Mouse (Mus musculus) bone marrow macrophage, adult 2 months (primary cell): ENCODE measurements around the gene Hnrnpa0. TPM values are rescaled to one million over a fixed set of nuclear protein-coding genes. Genes with fewer than 3 reads are reported as not detected.
"Not testable (repeated sequence)": the region's sequence is repeated elsewhere in the genome, so short reads cannot be mapped to it uniquely, and the experiment has no call there.

Experiments
- H3K27ac ChIP-seq: 2 replicates; pipeline ENCODE4 v1.5.1; 2012; ENCODE audit warnings: low read depth, low read length; ENCODE audit not compliant: insufficient read depth
- H3K4me1 ChIP-seq: 2 replicates; pipeline ENCODE4 v1.6.1; 2012; ENCODE audit warnings: low read length; ENCODE audit not compliant: control insufficient read depth, insufficient read depth
- H3K4me3 ChIP-seq: 2 replicates; pipeline ENCODE4 v1.5.1; 2012; ENCODE audit warnings: mild to moderate bottlenecking, low read length, moderate library complexity; ENCODE audit not compliant: insufficient read depth
- CTCF ChIP-seq: IDR thresholded peaks from 2 replicates; pipeline ENCODE4 v1.5.1; 2012; ENCODE audit warnings: low read depth, mild to moderate bottlenecking, low read length, moderate library complexity
- POLR2A ChIP-seq: IDR thresholded peaks from 2 replicates; pipeline ENCODE4 v1.6.1; 2012; ENCODE audit warnings: mild to moderate bottlenecking, low read depth, low read length, borderline replicate concordance
- polyA plus RNA-seq: library from polyadenylated mRNA; stranded (reverse); fragments of >200 nt; gene quantifications from 2 replicates; pipeline ENCODE4 v1.2.4, GENCODE M21; 2012; ENCODE audit not compliant: missing spikeins, insufficient read depth, insufficient read length

Gene Hnrnpa0
- polyA plus RNA-seq, 1 experiment: 80.8 TPM

GRCm38 (mm10) chr13:58156031-58156430 is 27.7 kb upstream of the Hnrnpa0 start:
- TF ChIP-seq CTCF (no peak), POLR2A (no peak)
- Histone ChIP-seq H3K4me1 (no peaks in the 10 kb centered on the region), H3K27ac (no peak overlapping the region), H3K4me3 (no peak overlapping the region)

- H3K4me3 ChIP-seq: no peak overlapping the region
- no peaks in the 10 kb centered on the region for H3K4me1 ChIP-seq
- TF ChIP-seq CTCF: no peak
- no peak overlapping the region for H3K27ac ChIP-seq
These were observed 22.1 kb upstream of the Hnrnpa0 start for GRCm38 (mm10) chr13:58150442-58150841.

- no peaks in the 10 kb centered on the region for H3K4me1 ChIP-seq
- TF ChIP-seq POLR2A: no peak
- no peak for TF ChIP-seq CTCF
- no peak overlapping the region for H3K4me3 ChIP-seq
- H3K27ac ChIP-seq: no peak overlapping the region
These were observed 21.3 kb upstream of the Hnrnpa0 start for GRCm38 (mm10) chr13:58149629-58150028.

GRCm38 (mm10) chr13:58149033-58149558 is 20.7 kb upstream of the Hnrnpa0 start:
- H3K4me3 ChIP-seq: no peak overlapping the region; the same call in 1 of the 2 replicates
- H3K4me1 ChIP-seq: no peaks in the 10 kb centered on the region
- no peak for TF ChIP-seq CTCF
- no peak for TF ChIP-seq POLR2A
- H3K27ac ChIP-seq: no peak overlapping the region

- TF ChIP-seq POLR2A (no peak), CTCF (no peak)
- H3K27ac ChIP-seq: no peak overlapping the region
- H3K4me1 ChIP-seq: no peaks in the 10 kb centered on the region
- H3K4me3 ChIP-seq: peak overlapping the region; percentile 48
These were observed 20.0 kb upstream of the Hnrnpa0 start for GRCm38 (mm10) chr13:58148256-58148831.

- Histone ChIP-seq H3K27ac (no peak overlapping the region), H3K4me3 (no peak overlapping the region), H3K4me1 (no peaks in the 10 kb centered on the region)
- TF ChIP-seq CTCF (no peak), POLR2A (no peak)
These were observed 19.4 kb upstream of the Hnrnpa0 start for GRCm38 (mm10) chr13:58147760-58148159.

- not testable (repeated sequence) for H3K27ac ChIP-seq, H3K4me3 ChIP-seq, H3K4me1 ChIP-seq
These were observed 18.2 kb upstream of the Hnrnpa0 start for GRCm38 (mm10) chr13:58146603-58147002.

GRCm38 (mm10) chr13:58131692-58132091 is 3.3 kb upstream of the Hnrnpa0 start:
- no peak for TF ChIP-seq CTCF
- no peak for TF ChIP-seq POLR2A
- peaks cover 6% of the 10 kb centered on the region for H3K4me1 ChIP-seq
- H3K27ac ChIP-seq: no peak overlapping the region
- H3K4me3 ChIP-seq: no peak overlapping the region

- Histone ChIP-seq H3K4me1 (peaks cover 11% of the 10 kb centered on the region), H3K4me3 (peak overlapping the region; percentile 80), H3K27ac (peak overlapping the region; percentile 92)
- TF ChIP-seq POLR2A: no peak
- TF ChIP-seq CTCF: no peak
These were observed 1.4 kb upstream of the Hnrnpa0 start for GRCm38 (mm10) chr13:58129687-58130246.

- peak overlapping the region; percentile 80 for H3K4me3 ChIP-seq
- no peak for TF ChIP-seq CTCF
- no peak for TF ChIP-seq POLR2A
- peaks cover 18% of the 10 kb centered on the region for H3K4me1 ChIP-seq
- H3K27ac ChIP-seq: peak overlapping the region; percentile 92
These were observed 664 bp upstream of the Hnrnpa0 start for GRCm38 (mm10) chr13:58128768-58129671.
